Mouse (Mus musculus) frontal cortex, adult 2 months (tissue): Measurements from ENCODE around the gene Cfap70. TPM values are rescaled to one million over a fixed set of nuclear protein-coding genes. Genes with fewer than 3 reads are reported as not detected.

Experiments
- DNase-seq, 2 experiments: peaks; one replicate each; pipeline ENCODE4 v3.0.0; 2022; ENCODE audit warnings: low spot score in 1 of 2; ENCODE audit errors: extremely low spot score in 1 of 2
- polyA plus RNA-seq: library from polyadenylated mRNA; depleted of rRNA; stranded (reverse); fragments of >200 nt; gene quantifications from 2 replicates; pipeline ENCODE4 v1.2.3, GENCODE M21; 2012

Gene Cfap70
- polyA plus RNA-seq, 1 experiment, result 0.72 TPM

DNA sequence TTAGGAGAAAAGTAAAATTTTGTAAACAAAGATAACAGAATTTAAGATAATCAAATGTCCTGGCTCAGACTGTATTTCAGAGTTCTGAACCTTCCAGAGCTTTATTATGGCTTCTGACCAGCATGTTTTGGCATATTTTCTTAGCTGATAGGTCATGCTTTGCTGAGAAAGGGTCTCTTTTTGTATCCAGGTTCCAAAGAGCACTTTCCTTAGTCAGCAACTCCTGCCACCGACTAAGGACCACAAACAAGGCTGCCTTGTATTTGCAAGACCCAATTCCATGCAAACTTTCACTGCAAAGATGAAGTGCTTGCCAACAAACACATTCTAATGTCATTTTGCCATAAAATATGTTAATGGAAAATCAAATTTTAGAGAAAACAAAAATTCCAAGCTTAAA, 22.2 kb downstream of the Cfap70 start:
- no peak for DNase-seq

DNA sequence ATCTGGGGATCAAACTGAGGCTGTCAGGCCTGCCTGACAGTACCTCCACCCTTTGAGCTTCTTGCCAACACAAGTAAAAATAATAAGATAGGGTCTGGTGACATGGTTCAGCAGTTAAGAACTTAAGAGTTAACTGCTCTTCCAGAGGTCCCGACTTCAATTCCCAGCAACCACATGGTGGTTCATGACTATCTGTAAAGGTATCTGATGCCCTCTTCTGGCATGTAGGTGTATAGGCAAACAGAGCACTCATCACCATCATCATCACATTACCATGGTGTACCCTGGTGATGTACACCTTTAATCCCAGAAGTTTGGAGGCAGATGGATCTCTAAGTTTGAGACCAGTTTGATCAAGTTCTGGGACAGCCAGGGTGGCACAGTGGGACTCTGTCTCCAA, 23.4 kb downstream of the Cfap70 start:
- DNase-seq, result no peak

GRCm38 (mm10) chr14:20423046-20423445, 29.0 kb downstream of the Cfap70 start:
- no peak for DNase-seq

DNA sequence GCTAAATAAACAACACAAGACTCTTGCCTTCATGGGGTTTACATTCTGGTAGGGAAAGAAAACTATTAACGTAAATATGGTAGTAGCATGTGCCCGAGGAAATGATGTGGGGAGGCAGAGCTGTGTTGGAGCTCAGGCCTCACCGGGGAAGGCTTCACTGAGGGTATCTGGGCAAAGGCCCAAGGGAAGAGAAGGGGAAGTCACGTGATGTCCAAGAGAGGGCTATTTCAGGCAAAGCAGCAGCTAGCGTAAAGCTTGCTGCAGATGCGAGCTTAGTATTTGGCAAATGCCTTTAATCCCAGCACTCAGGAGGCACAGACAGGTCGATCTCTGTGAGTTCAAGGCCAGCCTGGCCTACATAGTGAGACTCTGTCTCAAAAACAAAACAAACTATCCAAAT, 29.8 kb downstream of the Cfap70 start:
- DNase-seq, result no peak

- DNase-seq, result peak in 1 of 2 experiments; percentile 66
Measured at GRCm38 (mm10) chr14:20400071-20400470, 52.0 kb downstream of the Cfap70 start.

- peak in 1 of 2 experiments; percentile 43 for DNase-seq
Measured at GRCm38 (mm10) chr14:20398864-20399263, 53.2 kb downstream of the Cfap70 start.

GRCm38 (mm10) chr14:20397220-20397619, 54.8 kb downstream of the Cfap70 start:
- no peak for DNase-seq

DNA sequence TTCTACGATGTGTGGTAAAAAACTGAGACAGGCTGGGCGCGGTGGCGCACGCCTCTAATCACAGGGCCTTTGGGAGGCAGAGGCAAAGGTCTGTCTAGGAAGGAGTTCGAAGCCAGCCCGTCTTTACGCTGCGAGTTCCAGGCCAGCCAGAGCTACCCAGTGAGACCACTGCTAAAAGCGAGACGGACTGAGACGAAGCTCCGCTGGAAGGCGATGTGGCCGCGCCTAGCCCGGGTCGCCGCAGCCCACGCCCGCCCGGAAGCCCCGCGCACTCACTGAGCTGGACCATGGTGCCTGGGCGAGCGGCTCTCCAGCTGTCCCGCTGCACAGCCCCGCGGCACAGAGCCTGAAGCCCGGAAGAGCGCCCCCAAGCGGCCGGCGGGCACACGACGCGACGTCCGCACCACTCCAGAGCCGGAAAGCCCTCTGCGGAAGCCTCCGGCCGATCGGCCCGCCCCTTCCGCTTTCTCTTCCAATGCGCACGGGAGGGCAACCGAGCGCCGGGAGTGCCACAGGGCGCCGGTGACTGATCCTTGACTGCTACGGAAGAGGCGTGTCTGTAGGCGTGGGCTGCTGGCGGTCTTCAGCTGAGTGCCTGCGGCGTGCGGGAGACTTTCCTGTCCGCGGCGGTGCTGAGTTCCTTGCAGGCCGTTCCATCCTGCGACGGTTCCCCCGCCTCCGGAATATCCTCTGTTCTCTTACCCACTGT, 58.7 kb downstream of the Cfap70 start, which contains the start of gene Mrps16:
Gene Mrps16 (minus strand): TSS at position 430 of the 709 bp plus-strand sequence.
- DNase-seq, result peak; percentile 89 to 95

DNA sequence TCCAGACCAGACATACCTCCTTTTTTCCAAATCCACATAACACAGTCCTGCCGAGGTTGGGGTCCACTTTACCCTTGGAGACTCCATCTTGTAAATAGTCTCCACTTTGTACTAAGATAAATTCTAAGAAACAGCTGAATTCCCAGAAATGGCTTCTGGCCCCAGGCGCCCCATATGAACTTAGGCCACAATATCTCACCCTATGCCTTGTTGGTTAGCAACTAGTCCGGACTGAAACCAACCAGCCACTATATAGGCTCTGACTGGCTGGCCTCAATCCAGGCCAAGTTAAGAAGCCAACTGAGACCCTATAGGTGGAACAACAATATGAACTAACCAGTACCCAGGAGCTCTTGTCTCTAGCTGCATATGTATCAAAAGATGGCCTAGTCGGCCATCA, 59.7 kb downstream of the Cfap70 start:
- no peak for DNase-seq

DNA sequence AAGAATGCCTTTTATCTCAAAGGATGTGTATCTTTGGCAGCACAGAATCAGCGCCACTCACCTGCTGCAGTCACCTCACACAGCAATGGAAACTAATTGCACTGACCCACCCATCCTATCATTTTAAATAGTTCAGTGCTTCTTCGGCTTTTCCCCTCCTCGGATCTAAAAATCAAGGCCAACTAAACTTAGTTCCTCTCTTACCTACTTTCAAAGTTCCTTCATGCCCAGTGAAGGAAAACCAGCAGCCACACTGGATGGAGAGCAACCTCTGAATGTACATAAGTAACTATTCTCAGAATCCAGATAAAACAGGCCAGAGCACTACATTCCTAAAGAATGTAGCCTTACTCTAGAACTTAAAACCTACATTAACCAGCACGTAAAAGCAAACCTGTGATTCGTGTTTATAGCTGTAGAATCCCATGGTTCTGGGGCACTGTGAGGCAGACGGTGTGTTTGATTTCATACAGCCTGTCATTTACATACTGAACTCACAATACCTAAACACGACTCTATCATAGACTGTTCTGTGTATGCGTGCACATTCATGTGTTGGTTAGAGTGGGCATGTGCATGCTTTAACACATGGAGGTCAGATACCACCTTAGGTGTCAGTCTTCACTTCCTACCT, 62.5 kb downstream of the Cfap70 start:
- DNase-seq, result no peak

- DNase-seq, result peak; percentile 85 to 96
Measured at GRCm38 (mm10) chr14:20388441-20389129, 63.4 kb downstream of the Cfap70 start, which contains the start of gene Dnajc9. Gene Dnajc9, minus strand, starts transcription at chr14:20388910.

DNA sequence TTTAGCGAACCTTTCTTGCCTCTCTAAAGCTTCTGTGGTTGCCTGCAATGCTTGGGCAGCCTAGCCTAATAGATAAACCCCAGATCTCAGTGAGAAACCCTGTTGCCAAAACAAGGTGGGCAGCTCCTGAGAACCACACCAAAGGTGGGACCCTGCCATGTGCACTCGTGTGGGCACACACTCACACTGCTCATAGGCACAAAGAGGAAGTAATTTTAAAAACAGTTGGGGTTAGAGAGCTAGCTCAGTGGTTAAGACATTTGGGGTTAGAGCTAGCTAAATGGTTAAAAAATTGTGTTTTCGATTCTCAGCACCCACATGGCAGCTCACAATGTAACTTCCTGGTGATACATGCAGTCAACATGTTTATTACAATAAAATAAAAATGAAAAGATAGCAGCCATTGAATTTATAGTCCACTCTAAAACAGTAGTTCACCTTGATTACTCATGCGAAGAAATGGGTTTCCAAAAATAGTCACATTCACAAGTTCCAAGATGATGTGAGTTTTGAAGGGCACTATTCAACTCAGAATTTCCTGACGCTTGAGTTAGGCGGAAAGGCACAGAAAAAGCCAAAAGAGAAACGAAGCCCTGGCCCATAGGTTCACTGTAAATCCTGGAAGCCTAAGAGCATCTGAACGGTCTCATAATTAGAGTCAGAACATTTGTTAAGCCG, 72.1 kb downstream of the Cfap70 start:
- no peak for DNase-seq

DNA sequence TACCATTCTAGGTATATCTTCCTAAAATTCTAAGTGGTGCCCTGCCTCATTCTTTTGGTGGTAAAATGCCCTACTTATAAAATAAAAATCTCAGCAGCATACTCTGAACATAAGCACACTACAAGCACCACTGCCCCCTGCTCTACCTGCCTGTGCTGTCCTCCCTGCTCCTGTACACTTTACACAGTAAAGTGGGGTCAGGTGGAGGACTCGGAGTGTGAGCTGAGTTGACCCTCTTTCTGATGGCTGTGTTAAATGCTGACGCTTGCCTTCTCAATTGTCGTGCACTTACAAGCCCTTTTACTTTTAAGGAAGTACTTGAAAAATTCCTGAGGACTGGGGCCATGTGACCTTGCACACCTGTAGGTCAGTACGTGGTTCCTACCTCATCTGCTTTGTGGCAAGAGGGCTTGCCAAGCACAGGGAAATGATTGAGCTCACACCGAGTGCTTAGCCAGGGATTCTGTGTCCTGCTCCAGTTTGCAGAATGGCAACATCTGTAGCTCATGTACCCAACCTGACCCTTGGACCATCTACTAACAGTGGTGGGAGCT, 72.9 kb downstream of the Cfap70 start:
- DNase-seq, result no peak

- DNase-seq, result no peak
Measured at GRCm38 (mm10) chr14:20378313-20379061, 73.5 kb downstream of the Cfap70 start.

DNA sequence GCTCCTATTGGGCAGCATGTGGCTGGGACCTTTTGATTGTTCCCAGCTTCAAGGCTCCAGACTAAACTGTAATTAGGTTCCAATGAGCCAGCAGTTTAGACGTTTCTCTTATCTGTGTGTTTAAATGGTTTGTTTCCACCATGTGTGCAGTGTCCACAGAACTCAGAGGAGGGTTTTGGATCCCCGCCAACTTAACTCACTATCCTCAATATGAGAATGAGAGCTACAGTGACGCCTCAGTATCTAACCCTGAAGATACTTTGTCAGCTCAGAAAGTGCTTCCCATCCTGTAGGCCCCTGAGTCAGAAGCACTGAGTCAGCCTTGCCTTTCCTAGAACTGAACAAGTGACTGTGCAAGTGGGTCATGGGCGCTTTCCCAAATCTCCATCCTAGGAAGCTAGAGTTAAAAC, 74.9 kb downstream of the Cfap70 start:
- DNase-seq, result peak in 1 of 2 experiments; percentile 38

DNA sequence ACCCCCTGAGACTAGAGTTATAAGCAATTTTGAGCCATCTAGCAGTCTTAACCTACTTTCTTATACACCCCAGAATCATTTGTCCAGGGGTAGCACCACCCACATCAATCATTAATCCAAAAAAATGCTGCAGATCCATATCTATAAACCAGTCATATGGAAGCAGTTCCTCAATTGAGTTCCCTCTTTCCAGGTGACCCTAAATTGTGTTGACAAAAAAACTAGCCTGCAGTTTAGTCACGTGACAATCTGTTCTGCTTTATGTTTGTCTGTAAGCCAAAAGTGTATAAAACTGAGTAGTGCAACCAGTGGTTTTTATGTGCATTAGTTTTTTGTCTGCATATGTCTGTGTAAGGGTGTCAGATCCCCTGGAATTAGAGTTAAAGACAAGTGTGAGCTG, 80.2 kb downstream of the Cfap70 start:
- DNase-seq, result no peak

- no peak for DNase-seq
Measured at GRCm38 (mm10) chr14:20370798-20371197, 81.2 kb downstream of the Cfap70 start.

DNA sequence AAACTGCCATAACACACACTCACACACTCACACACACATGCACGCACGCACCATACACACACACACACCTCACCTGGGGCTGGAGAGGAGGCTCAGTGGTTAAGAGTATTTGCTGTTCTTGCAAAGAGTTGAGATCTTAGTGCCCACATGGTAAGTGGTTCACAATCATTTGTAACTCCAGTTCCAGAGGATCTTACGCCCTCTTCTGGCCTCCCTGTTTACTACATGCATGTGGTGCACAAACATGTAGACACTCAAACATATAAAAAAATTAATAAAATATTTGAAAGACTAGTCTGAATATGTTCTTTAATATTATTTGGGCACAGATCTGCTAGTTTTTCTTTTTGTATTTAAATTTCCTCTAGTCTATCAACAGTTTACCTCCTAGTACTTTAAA, 83.8 kb downstream of the Cfap70 start:
- no peak for DNase-seq

DNA sequence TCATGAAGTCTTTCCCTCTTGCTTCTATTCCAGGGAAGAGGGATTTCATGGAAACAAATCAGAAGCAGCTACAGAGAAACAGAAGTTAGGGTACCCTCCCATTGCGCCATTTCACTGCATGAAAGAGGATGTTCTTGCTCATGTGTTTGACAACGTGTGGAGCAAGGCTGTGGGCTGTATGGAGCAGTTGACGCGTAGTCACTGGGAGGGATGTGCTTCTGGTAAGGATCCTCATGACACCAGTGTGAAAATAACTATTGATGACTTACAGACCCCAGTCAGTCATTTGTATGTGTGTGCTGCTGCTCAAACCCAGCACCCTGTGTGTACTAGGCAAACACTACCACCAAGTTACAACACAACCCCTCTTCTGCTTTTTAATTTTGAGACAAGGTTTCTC, 88.8 kb downstream of the Cfap70 start:
- no peak for DNase-seq

GRCm38 (mm10) chr14:20347991-20348541, 104.0 kb downstream of the Cfap70 start, which contains the start of the genes Ecd and Fam149b:
Gene Ecd, minus strand, starts transcription at chr14:20348121.
Gene Fam149b, plus strand, starts transcription at chr14:20348162.
- DNase-seq, result peak; percentile 88 to 97
